9 mouse cellular contexts compared by ENCODE assay signal in genomic region chr2:147085072-147085870, GRCm38 (mm10). TPM values are rescaled to one million over a fixed set of nuclear protein-coding genes. Genes with fewer than 3 reads are reported as not detected.
DNase-seq lines count a peak whose midpoint lies in the region; ATAC-seq and TF ChIP-seq lines count a peak whose summit lies in the region.
"Had no signal": no experiment of that assay in that cellular context is flagged by ENCODE, and none has a peak within 500 bp of the region (broad histone marks: within the 10 kb centered on the region; RNA-seq: fewer than 3 reads in every experiment).

Gene Nkx2-4, minus strand, starts transcription at chr2:147085445.

- H3K4me3 ChIP-seq in E14TG2a.4 (replicated peaks; ENCODE audit: low read length): peak within 1 kb of the TSS; percentile 74
- H3K4me3 ChIP-seq in forebrain, embryonic 14.5 days (ENCODE audit: low read depth, low read length): peak within 1 kb of the TSS; percentile 26
- peak within 1 kb of the TSS; percentile 25; the same call in 1 of the 2 replicates for H3K4me3 ChIP-seq in midbrain, postnatal 0 days (ENCODE audit: low read depth, low read length)

- ATAC-seq in forebrain, embryonic 14.5 days: peak; percentile 35
- peak; percentile 27; the same call in 1 of the 2 replicates for ATAC-seq in midbrain, postnatal 0 days (ENCODE audit: low FRiP score)

- H3K4me1 ChIP-seq in E14TG2a.4 (replicated peaks; ENCODE audit: low read depth, low read length): peaks cover 21% of the 10 kb centered on the region
- H3K4me1 ChIP-seq in forebrain, embryonic 14.5 days (ENCODE audit: control insufficient read depth, insufficient read depth, low read length): peaks cover 4% of the 10 kb centered on the region; the same call in 1 of the 2 replicates
- no peaks in the 10 kb centered on the region for H3K4me1 ChIP-seq in midbrain, postnatal 0 days (ENCODE audit: insufficient read depth, low read length)

- peak; percentile 3 to 19 for DNase-seq in adrenal gland, adult 18-20 months (ENCODE audit: low spot score in 2 of 2)
- no peak for DNase-seq in adrenal gland, postnatal 4 days (ENCODE audit: low spot score in 2 of 2)
- DNase-seq in forebrain, embryonic 14.5 days (ENCODE audit: low spot score): peak; percentile 33
- peak; percentile 17 for DNase-seq in kidney, postnatal 10 days
- DNase-seq in midbrain, postnatal 0 days (ENCODE audit: low spot score): no peak
- DNase-seq in gastrocnemius, adult 18-20 months (ENCODE audit: low spot score): no peak
- DNase-seq in frontal cortex, postnatal 10 days (ENCODE audit: low spot score in 2 of 2): no peak

- peaks cover 40% of the 10 kb centered on the region for H3K27me3 ChIP-seq in E14TG2a.4 (ENCODE audit: insufficient read depth, low read length)
- peaks cover 80% of the 10 kb centered on the region for H3K27me3 ChIP-seq in forebrain, embryonic 14.5 days (replicated peaks; ENCODE audit: control insufficient read depth, insufficient read depth, low read length)
- H3K27me3 ChIP-seq in midbrain, postnatal 0 days (ENCODE audit: insufficient read depth, low read length): peaks cover 54% of the 10 kb centered on the region

- H3K36me3 ChIP-seq in E14TG2a.4 (ENCODE audit: insufficient read depth, low read length): no peaks in the 10 kb centered on the region
- no peaks in the 10 kb centered on the region for H3K36me3 ChIP-seq in forebrain, embryonic 14.5 days (ENCODE audit: control insufficient read depth, insufficient read depth, low read length)
- no peaks in the 10 kb centered on the region for H3K36me3 ChIP-seq in midbrain, postnatal 0 days (ENCODE audit: insufficient read depth, low read length)

- peak within 1 kb of the TSS; percentile 52; the same call in 1 of the 2 replicates for H3K27ac ChIP-seq in forebrain, embryonic 14.5 days (ENCODE audit: low read depth, low read length)
- H3K27ac ChIP-seq in midbrain, postnatal 0 days (ENCODE audit: low read depth, low read length): no peak within 1 kb of the TSS

- H3K9me3 ChIP-seq in E14TG2a.4 (ENCODE audit: low read length): no peaks in the 10 kb centered on the region
- no peaks in the 10 kb centered on the region for H3K9me3 ChIP-seq in forebrain, embryonic 14.5 days (replicated peaks; ENCODE audit: control insufficient read depth, low read length)
- H3K9me3 ChIP-seq in midbrain, postnatal 0 days (ENCODE audit: low read length): no peaks in the 10 kb centered on the region

- 1% methylated on average over 76 of the region's 82 CpGs for WGBS in forebrain, embryonic 14.5 days
- 2% methylated on average over 61 of the region's 82 CpGs for WGBS in midbrain, postnatal 0 days

- peak within 1 kb of the TSS; percentile 43 for H3K4me2 ChIP-seq in forebrain, embryonic 14.5 days (ENCODE audit: low read length)
- peak within 1 kb of the TSS; percentile 34 for H3K4me2 ChIP-seq in midbrain, postnatal 0 days (ENCODE audit: low read depth, low read length, poor library complexity, severe bottlenecking)

- peak within 1 kb of the TSS; percentile 21; the same call in 1 of the 2 replicates for H3K9ac ChIP-seq in forebrain, embryonic 14.5 days (ENCODE audit: low read length)
- H3K9ac ChIP-seq in midbrain, postnatal 0 days (replicated peaks; ENCODE audit: low read length, poor library complexity, severe bottlenecking): no peak within 1 kb of the TSS

- TF ChIP-seq CTCF in E14TG2a.4 (conservative IDR thresholded peaks at IDR 0.05; ENCODE audit: low read length): no peak
- no peak for TF ChIP-seq CTCF in midbrain, postnatal 0 days (IDR thresholded peaks at IDR 0.05)

RNA-seq across cellular contexts. Expression of gene Nkx2-4, which starts in this region (rescaled TPM):
- total RNA-seq in adrenal gland, adult 18-20 months (2021): not detected
- not detected for total RNA-seq in adrenal gland, postnatal 4 days (2021)
- 0.87 and 1.3 TPM in 2 replicates for polyA plus RNA-seq in forebrain, embryonic 14.5 days (2014; fragmentation: Nextera tagmentation; extraction: Ambion mirVana)
- 1.2 and 1.5 TPM in 2 replicates for total RNA-seq in midbrain, postnatal 0 days (2014; rRNA removed)
- 3.1 and 5.5 TPM in 2 replicates for polyA plus RNA-seq in midbrain, postnatal 0 days (2015; fragmentation: Nextera tagmentation; extraction: Ambion mirVana)
- not detected for total RNA-seq in gastrocnemius, adult 18-20 months (2021)
- total RNA-seq: common myeloid progenitor, adult 5-6 weeks had no signal

Comparison
In these comparisons a context has a peak if more than half of its experiments do, and no peak if none do; other contexts are left out.
1. Peak in DNase-seq in adrenal gland, adult 18-20 months; RNA of the gene not detected or under 1 TPM.
2. DNase-seq: peak in forebrain, embryonic 14.5 days (single experiment) and kidney, postnatal 10 days (single experiment); none in adrenal gland, postnatal 4 days (0 of 2), midbrain, postnatal 0 days (single experiment), gastrocnemius, adult 18-20 months (single experiment) and frontal cortex, postnatal 10 days (0 of 2).
3. Peak in every context shown above with its lines, with median percentiles within 50 percentile points of each other: H3K4me3 ChIP-seq.